Mouse (Mus musculus) neural tube, embryonic 10.5 days (tissue): Measurements from ENCODE around the gene Pvalb.

ENCODE experiments used
- DNase-seq: peaks from one replicate; pipeline ENCODE4 v3.0.0-alpha.2; 2017; ENCODE audit warnings: low spot score; ENCODE audit errors: extremely low spot score

Gene Pvalb

GRCm38 (mm10) chr15:78195096-78195880 lies 10.9 kb downstream of the Pvalb start:
- no peak for DNase-seq

- no peak for DNase-seq
Measured at GRCm38 (mm10) chr15:78194320-78194719, 11.9 kb downstream of the Pvalb start.

GRCm38 (mm10) chr15:78189636-78190035 lies 16.6 kb downstream of the Pvalb start:
- DNase-seq: no peak

- no peak for DNase-seq
Measured at GRCm38 (mm10) chr15:78188546-78188945, 17.7 kb downstream of the Pvalb start.

GRCm38 (mm10) chr15:78186906-78187305 lies 19.3 kb downstream of the Pvalb start:
- no peak for DNase-seq

GRCm38 (mm10) chr15:78185609-78186008 lies 20.6 kb downstream of the Pvalb start:
- DNase-seq: no peak

- DNase-seq: peak; percentile 58
Measured at GRCm38 (mm10) chr15:78184855-78185254, 21.3 kb downstream of the Pvalb start.

GRCm38 (mm10) chr15:78181701-78182405 lies 24.3 kb downstream of the Pvalb start:
- DNase-seq: no peak

GRCm38 (mm10) chr15:78179775-78180174 lies 26.4 kb downstream of the Pvalb start:
- no peak for DNase-seq

- DNase-seq: peak; percentile 87
Measured at GRCm38 (mm10) chr15:78178397-78178796, 27.8 kb downstream of the Pvalb start.

GRCm38 (mm10) chr15:78177257-78177656 lies 28.9 kb downstream of the Pvalb start:
- DNase-seq: no peak

GRCm38 (mm10) chr15:78174887-78175245 lies 31.3 kb downstream of the Pvalb start:
- no peak for DNase-seq

GRCm38 (mm10) chr15:78173972-78174886 lies 32.0 kb downstream of the Pvalb start, which contains the start of gene Ift27:
Gene Ift27 (minus strand): TSS chr15:78174107.
- peak; percentile 94 for DNase-seq

- DNase-seq: no peak
Measured at GRCm38 (mm10) chr15:78172899-78173817, 33.0 kb downstream of the Pvalb start.

GRCm38 (mm10) chr15:78172256-78172898 lies 33.8 kb downstream of the Pvalb start:
- no peak for DNase-seq

- no peak for DNase-seq
Measured at GRCm38 (mm10) chr15:78171651-78172050, 34.5 kb downstream of the Pvalb start.

- no peak for DNase-seq
Measured at GRCm38 (mm10) chr15:78170708-78171107, 35.5 kb downstream of the Pvalb start.

GRCm38 (mm10) chr15:78169566-78169965 lies 36.6 kb downstream of the Pvalb start:
- no peak for DNase-seq

- DNase-seq: no peak
Measured at GRCm38 (mm10) chr15:78165292-78165691, 40.9 kb downstream of the Pvalb start.

GRCm38 (mm10) chr15:78164466-78164865 lies 41.7 kb downstream of the Pvalb start:
- DNase-seq: no peak
